Comparison of ENCODE assay signal across 17 mouse cellular contexts in genomic region chr11:98331401-98331800, GRCm38 (mm10). TPM values are rescaled to one million over a fixed set of nuclear protein-coding genes. Genes with fewer than 3 reads are reported as not detected.
DNase-seq lines count a peak whose midpoint lies in the region; ATAC-seq lines count a peak whose summit lies in the region.
"Had no signal": no experiment of that assay in that cellular context is flagged by ENCODE, and none has a peak within 500 bp of the region (broad histone marks: within the 10 kb centered on the region; RNA-seq: fewer than 3 reads in every experiment).

No protein-coding gene starts in this region.

- H3K9ac ChIP-seq in forebrain, embryonic 14.5 days (ENCODE audit: low read length), result no peak overlapping the region
- H3K9ac ChIP-seq in forebrain, embryonic 16.5 days (replicated peaks; ENCODE audit: low read depth, low read length), result no peak overlapping the region
- H3K9ac ChIP-seq: embryonic facial prominence, embryonic 12.5 days; forebrain, embryonic 12.5 days had no signal

- no peak for ATAC-seq in forebrain, embryonic 14.5 days
- no peak for ATAC-seq in forebrain, embryonic 16.5 days
- ATAC-seq: activated CD4-positive, CD25-positive, alpha-beta regulatory T cell, adult 4 months; CD4-positive, CD25-positive, alpha-beta regulatory T cell, adult 4 months; Patski had no signal

- no peaks in the 10 kb centered on the region for H3K9me3 ChIP-seq in forebrain, embryonic 14.5 days (replicated peaks; ENCODE audit: control insufficient read depth, low read length)
- no peaks in the 10 kb centered on the region for H3K9me3 ChIP-seq in forebrain, embryonic 16.5 days (ENCODE audit: control insufficient read depth, low read length)
- H3K9me3 ChIP-seq: embryonic facial prominence, embryonic 10.5 days; embryonic facial prominence, embryonic 12.5 days; forebrain, embryonic 12.5 days had no signal

- H3K4me1 ChIP-seq in forebrain, embryonic 14.5 days (ENCODE audit: control insufficient read depth, insufficient read depth, low read length), result peaks cover 19% of the 10 kb centered on the region
- H3K4me1 ChIP-seq in forebrain, embryonic 16.5 days (replicated peaks; ENCODE audit: control insufficient read depth, insufficient read depth, low read length), result peaks cover 46% of the 10 kb centered on the region

- H3K27ac ChIP-seq in forebrain, embryonic 14.5 days (ENCODE audit: low read depth, low read length), result peak overlapping the region; percentile 90; the same call in 1 of the 2 replicates
- no peak overlapping the region for H3K27ac ChIP-seq in forebrain, embryonic 16.5 days (ENCODE audit: low read length)
- H3K27ac ChIP-seq: embryonic facial prominence, embryonic 10.5 days; embryonic facial prominence, embryonic 12.5 days had no signal

- 0 out of 2 replicates have a peak, but pooled peaks cover 11% of the 10 kb centered on the region for H3K36me3 ChIP-seq in forebrain, embryonic 14.5 days (ENCODE audit: control insufficient read depth, insufficient read depth, low read length)
- H3K36me3 ChIP-seq in forebrain, embryonic 16.5 days (ENCODE audit: control insufficient read depth, insufficient read depth), result no peaks in the 10 kb centered on the region
- H3K36me3 ChIP-seq: embryonic facial prominence, embryonic 10.5 days; embryonic facial prominence, embryonic 12.5 days; forebrain, embryonic 12.5 days; G1E had no signal

- peaks cover 76% of the 10 kb centered on the region for H3K27me3 ChIP-seq in forebrain, embryonic 14.5 days (replicated peaks; ENCODE audit: control insufficient read depth, insufficient read depth, low read length)
- H3K27me3 ChIP-seq in forebrain, embryonic 16.5 days (replicated peaks; ENCODE audit: control insufficient read depth, insufficient read depth, low read length), result peaks cover 27% of the 10 kb centered on the region

- no peak overlapping the region for H3K4me2 ChIP-seq in forebrain, embryonic 14.5 days (ENCODE audit: low read length)
- H3K4me2 ChIP-seq in forebrain, embryonic 16.5 days (ENCODE audit: low read length), result no peak overlapping the region
- H3K4me2 ChIP-seq: embryonic facial prominence, embryonic 12.5 days; forebrain, embryonic 12.5 days had no signal

- no peak overlapping the region for H3K4me3 ChIP-seq in forebrain, embryonic 14.5 days (ENCODE audit: low read depth, low read length)
- H3K4me3 ChIP-seq in forebrain, embryonic 16.5 days (replicated peaks; ENCODE audit: low read length), result no peak overlapping the region
- H3K4me3 ChIP-seq: embryonic facial prominence, embryonic 10.5 days; embryonic facial prominence, embryonic 12.5 days; forebrain, embryonic 12.5 days had no signal

- 67% methylated on average over 1 of the region's 1 CpGs for WGBS in forebrain, embryonic 14.5 days
- 90% methylated on average over 1 of the region's 1 CpGs for WGBS in forebrain, embryonic 16.5 days

- peak; percentile 49 for DNase-seq in cerebellum, adult 11-12 months
- DNase-seq in cerebellum, postnatal 36 days, result no peak
- peak; percentile 57 for DNase-seq in cerebellum, adult 9-11 months
- DNase-seq in cerebellum, postnatal 4 days (ENCODE audit: low spot score in 2 of 2), result no peak
- no peak for DNase-seq in forebrain, embryonic 14.5 days (ENCODE audit: low spot score)
- DNase-seq: adrenal gland, adult 8-10 months; adrenal gland, postnatal 14 days; adrenal gland, postnatal 36 days; cerebellum, adult 18-20 months had no signal

RNA-seq across cellular contexts. Expression of gene Neurod2, which starts 2.0 kb away (rescaled TPM):
- polyA plus RNA-seq in forebrain, embryonic 14.5 days (2014; fragmentation: Nextera tagmentation; extraction: Ambion mirVana), result 64.1 and 90.9 TPM in 2 replicates
- 110 and 133 TPM in 2 replicates for polyA plus RNA-seq in forebrain, embryonic 16.5 days (2015; fragmentation: Nextera tagmentation; extraction: Ambion mirVana)
- polyA plus RNA-seq: activated CD4-positive, CD25-positive, alpha-beta regulatory T cell, adult 4 months; CD4-positive, CD25-positive, alpha-beta regulatory T cell, adult 4 months; embryonic facial prominence, embryonic 10.5 days; G1E; Patski had no signal

RNA-seq across cellular contexts. Expression of gene Ppp1r1b, which starts 16.8 kb away (rescaled TPM):
- 33.1 and 42.2 TPM in 2 replicates for polyA plus RNA-seq in forebrain, embryonic 14.5 days (2014; fragmentation: Nextera tagmentation; extraction: Ambion mirVana)
- 69.7 and 72.4 TPM in 2 replicates for polyA plus RNA-seq in forebrain, embryonic 16.5 days (2015; fragmentation: Nextera tagmentation; extraction: Ambion mirVana)
- polyA plus RNA-seq: activated CD4-positive, CD25-positive, alpha-beta regulatory T cell, adult 4 months; CD4-positive, CD25-positive, alpha-beta regulatory T cell, adult 4 months; G1E had no signal

RNA-seq across cellular contexts. Expression of gene Stard3, which starts 26.8 kb away (rescaled TPM):
- 43.8 and 46.6 TPM in 2 replicates for polyA plus RNA-seq in forebrain, embryonic 14.5 days (2014; fragmentation: Nextera tagmentation; extraction: Ambion mirVana)
- 52.8 and 56.3 TPM in 2 replicates for polyA plus RNA-seq in forebrain, embryonic 16.5 days (2015; fragmentation: Nextera tagmentation; extraction: Ambion mirVana)

RNA-seq across cellular contexts. Expression of gene Tcap, which starts 52.2 kb away (rescaled TPM):
- 0.23 TPM in 1 of 2 replicates, not detected in the other for polyA plus RNA-seq in forebrain, embryonic 14.5 days (2014; fragmentation: Nextera tagmentation; extraction: Ambion mirVana)
- 0.23 and 0.26 TPM in 2 replicates for polyA plus RNA-seq in forebrain, embryonic 16.5 days (2015; fragmentation: Nextera tagmentation; extraction: Ambion mirVana)
- polyA plus RNA-seq: activated CD4-positive, CD25-positive, alpha-beta regulatory T cell, adult 4 months; CD4-positive, CD25-positive, alpha-beta regulatory T cell, adult 4 months; embryonic facial prominence, embryonic 10.5 days; G1E; Patski had no signal

RNA-seq across cellular contexts. Expression of gene Pnmt, which starts 54.8 kb away (rescaled TPM):
- 0.32 and 0.36 TPM in 2 replicates for polyA plus RNA-seq in forebrain, embryonic 14.5 days (2014; fragmentation: Nextera tagmentation; extraction: Ambion mirVana)
- 0.21 and 0.86 TPM in 2 replicates for polyA plus RNA-seq in forebrain, embryonic 16.5 days (2015; fragmentation: Nextera tagmentation; extraction: Ambion mirVana)
- polyA plus RNA-seq: activated CD4-positive, CD25-positive, alpha-beta regulatory T cell, adult 4 months; CD4-positive, CD25-positive, alpha-beta regulatory T cell, adult 4 months; G1E; Patski had no signal

Comparison
In these comparisons a context has a peak if more than half of its experiments do, and no peak if none do; other contexts are left out.
1. DNase-seq: peak in cerebellum, adult 11-12 months (single experiment) and cerebellum, adult 9-11 months (single experiment); none in cerebellum, postnatal 36 days (0 of 2), cerebellum, postnatal 4 days (0 of 2) and forebrain, embryonic 14.5 days (single experiment).